Mouse (Mus musculus) ES-E14 (cell line): ENCODE results near the gene Tcn2.

ENCODE experiments used
- HCFC1 ChIP-seq: IDR thresholded peaks from 2 replicates; pipeline ENCODE4 v1.6.1; 2012; ENCODE audit warnings: low read length, inconsistent platforms, borderline replicate concordance; ENCODE audit not compliant: insufficient read depth
- MAFK ChIP-seq: IDR thresholded peaks from 2 replicates; pipeline ENCODE4 v1.6.1; 2014; ENCODE audit warnings: mild to moderate bottlenecking, low read depth, low read length, inconsistent platforms; ENCODE audit not compliant: insufficient read depth

DNA sequence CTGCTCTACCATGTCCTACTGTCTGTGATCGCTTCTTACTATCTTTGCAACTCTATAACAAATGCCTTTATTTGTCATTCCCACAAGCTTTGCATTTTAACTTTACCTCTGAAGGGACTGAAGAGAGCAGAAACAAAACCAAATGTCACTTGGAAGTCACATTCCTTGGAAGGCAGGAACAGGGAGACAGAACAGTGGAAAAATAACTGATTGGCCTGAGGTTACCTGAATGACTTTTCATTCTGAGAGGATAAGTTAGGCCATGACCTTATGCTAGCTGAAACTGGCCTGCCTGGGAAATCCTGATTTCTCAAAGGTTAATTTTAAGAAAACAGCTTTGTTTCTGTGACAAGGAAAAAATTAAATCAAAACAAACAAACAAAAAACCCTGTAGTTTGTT, 36.0 kb downstream of the Tcn2 start:
- no peak for TF ChIP-seq MAFK
- TF ChIP-seq HCFC1, result no peak
